Mouse (Mus musculus) Patski (cell line): ENCODE measurements around the gene 3110082I17Rik. TPM values are rescaled to one million over a fixed set of nuclear protein-coding genes. Genes with fewer than 3 reads are reported as not detected.

Source experiments
- ATAC-seq: fragments of 100-300 bp; one replicate; pipeline ENCODE4 v1.8.0; 2021
- CTCF ChIA-PET: fragments of 350-600 bp; sonication (Branson Sonifier 250); formaldehyde crosslinking; loops from one replicate; lab custom pipeline; 2022; ENCODE audit warnings: inconsistent platforms; lab: Charles Lee
- POLR2A ChIA-PET: fragments of 350-600 bp; sonication (Branson Sonifier 250); formaldehyde crosslinking; loops from one replicate; lab custom pipeline; 2022; ENCODE audit warnings: antibody characterized with exemption, inconsistent platforms; lab: Charles Lee
- DNase-seq: peaks from one replicate; pipeline ENCODE4 v3.0.0-alpha.2; 2011; ENCODE audit warnings: low read depth, low spot score
- H3K27me3 ChIP-seq: fragments of 371-371 bp; one replicate; pipeline ENCODE4 v1.5.1; 2021
- CTCF ChIP-seq: fragments of 100-300 bp; IDR thresholded peaks from one replicate; pipeline ENCODE4 v1.5.1; 2021
- in situ Hi-C: fragments of 300-500 bp; cut with MboI; formaldehyde crosslinking; loops from 3 replicates; pipeline ENCODE4 v1.11.1; 2018; ENCODE audit warnings: low pct_unique_long_range_greater_than_20kb, mixed read lengths
- polyA plus RNA-seq: library from polyadenylated mRNA; unstranded; gene quantifications from one replicate; pipeline ENCODE4 v1.2.3, GENCODE M21; 2021

The 3110082I17Rik gene
- polyA plus RNA-seq, 1 experiment from 2014 or later: 19.1 TPM

GRCm38 (mm10) chr5:139484185-139484814 is 24.0 kb upstream of the 3110082I17Rik start, which contains the start of gene Zfand2a:
Gene Zfand2a, minus strand, starts transcription at chr5:139484549.
- peak; percentile 97 for DNase-seq
- ChIA-PET POLR2A (interaction anchor here (1.0 kb wide), 1 partner anchor 11 kb away, joined by 4 read pairs; no protein-coding TSS in a partner anchor), CTCF (interaction anchor here (0.8 to 2.0 kb wide), 8 partner anchors 10 to 120 kb away, joined by 3 to 6 read pairs (median 3); no protein-coding TSS in a partner anchor)
- H3K27me3 ChIP-seq: no peaks in the 10 kb centered on the region
- no peak for TF ChIP-seq CTCF
- peak; percentile 83 for ATAC-seq
- in situ Hi-C loops: no loop called here

DNA sequence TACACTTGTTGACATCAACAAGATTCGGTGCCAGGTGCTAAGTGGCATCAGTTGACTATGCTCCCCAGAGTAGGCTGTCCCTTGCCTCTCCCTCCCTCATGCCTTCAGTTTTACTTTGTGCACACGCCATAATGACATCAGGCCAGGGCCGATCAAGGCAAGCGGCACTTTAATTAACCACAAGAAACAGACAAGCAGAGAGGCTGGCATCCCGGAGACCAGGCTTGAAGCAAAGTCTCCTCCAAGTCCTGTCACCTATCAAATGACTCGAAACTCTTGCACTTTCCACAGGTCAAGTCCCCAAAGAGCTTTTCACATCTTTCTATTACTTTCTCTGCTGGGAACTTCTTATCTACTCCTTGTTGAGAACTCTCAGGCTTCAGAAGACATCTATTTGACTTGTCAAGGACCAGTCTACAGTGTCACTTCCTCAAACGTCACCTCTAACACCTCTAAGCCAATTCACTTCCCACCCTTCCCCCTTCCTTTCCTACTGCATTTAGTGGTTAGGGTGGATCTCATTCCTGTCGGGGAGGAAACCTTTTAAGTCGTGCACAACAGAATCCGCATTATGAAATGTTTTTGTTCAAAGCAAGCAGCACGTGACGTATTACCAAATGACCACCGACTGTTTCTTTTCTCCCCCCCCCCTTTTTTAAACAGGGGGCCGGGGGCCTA is 23.0 kb upstream of the 3110082I17Rik start:
- ChIA-PET CTCF (interaction anchor here (0.8 to 2.6 kb wide), 7 partner anchors 13 to 119 kb away, joined by 3 to 7 read pairs (median 4); no protein-coding TSS in a partner anchor), POLR2A (interaction anchor here (1.0 kb wide), 1 partner anchor 10 kb away, joined by 4 read pairs; no protein-coding TSS in a partner anchor)
- H3K27me3 ChIP-seq: no peaks in the 10 kb centered on the region
- no peak for TF ChIP-seq CTCF
- ATAC-seq (no peak), DNase-seq (no peak)
- in situ Hi-C loops: no loop called here

- ATAC-seq (no peak), DNase-seq (no peak)
- H3K27me3 ChIP-seq: no peaks in the 10 kb centered on the region
- in situ Hi-C loops: no loop called here
- no peak for TF ChIP-seq CTCF
- ChIA-PET POLR2A (interaction anchor here (1.4 to 2.6 kb wide), 2 partner anchors 8 to 20 kb away, joined by 3 to 6 read pairs; partner anchors contain the start of gene 3110082I17Rik), CTCF (interaction anchor here (1.1 to 2.6 kb wide), 2 partner anchors 11 to 25 kb away, joined by 3 to 7 read pairs; no protein-coding TSS in a partner anchor)
These were observed 20.1 kb upstream of the 3110082I17Rik start for GRCm38 (mm10) chr5:139480406-139480805.

DNA sequence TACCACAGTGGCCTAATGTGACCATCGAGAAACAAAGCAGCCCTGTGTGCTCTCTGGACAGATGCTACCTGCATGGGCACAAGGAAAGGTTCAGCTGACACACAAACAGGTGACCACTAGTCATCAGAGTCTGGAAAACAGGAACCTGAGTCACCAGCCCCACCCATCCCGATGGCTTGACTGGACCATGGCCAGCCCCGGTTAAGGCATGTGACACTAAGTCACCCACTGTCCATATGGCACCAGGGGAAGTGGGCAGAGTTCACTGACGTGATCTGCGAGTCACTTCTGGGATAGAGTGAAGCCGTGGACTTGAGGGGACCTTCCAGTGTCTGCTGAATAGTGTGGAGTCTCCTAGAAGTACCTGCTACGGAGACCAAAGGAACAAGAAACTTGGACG is 18.8 kb upstream of the 3110082I17Rik start:
- DNase-seq: no peak
- ATAC-seq: peak; percentile 47
- no peak for TF ChIP-seq CTCF
- CTCF ChIA-PET: interaction anchor here (1.0 kb wide), 1 partner anchor 26 kb away, joined by 3 read pairs; no protein-coding TSS in a partner anchor
- POLR2A ChIA-PET: no interaction called here
- H3K27me3 ChIP-seq: no peaks in the 10 kb centered on the region
- in situ Hi-C loops: no loop called here

DNA sequence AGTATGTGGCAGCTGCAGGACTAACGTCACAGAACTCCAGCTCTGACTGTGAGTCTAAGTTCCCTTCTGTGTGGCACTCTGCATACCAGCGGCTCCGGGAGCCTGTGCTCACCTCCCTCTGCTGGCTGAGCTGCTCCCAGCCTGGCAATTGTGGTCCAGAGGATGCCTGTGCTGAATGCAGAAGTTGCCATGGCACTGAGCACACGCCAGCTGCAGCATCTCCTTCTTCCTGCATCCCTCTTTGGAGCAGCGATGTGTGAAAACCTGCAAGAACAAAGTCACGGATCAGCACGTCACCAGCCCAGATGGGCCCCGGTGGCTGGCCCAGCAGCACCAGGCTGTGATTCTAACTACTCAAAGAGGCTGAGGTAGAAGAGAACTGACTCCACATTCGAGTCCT is 14.4 kb upstream of the 3110082I17Rik start:
- in situ Hi-C loops: no loop called here
- TF ChIP-seq CTCF: no peak
- ChIA-PET CTCF (interaction anchor here (1.3 kb wide), 1 partner anchor 10 kb away, joined by 3 read pairs; no protein-coding TSS in a partner anchor), POLR2A (no interaction called here)
- no peaks in the 10 kb centered on the region for H3K27me3 ChIP-seq
- no peak for DNase-seq
- ATAC-seq: no peak

DNA sequence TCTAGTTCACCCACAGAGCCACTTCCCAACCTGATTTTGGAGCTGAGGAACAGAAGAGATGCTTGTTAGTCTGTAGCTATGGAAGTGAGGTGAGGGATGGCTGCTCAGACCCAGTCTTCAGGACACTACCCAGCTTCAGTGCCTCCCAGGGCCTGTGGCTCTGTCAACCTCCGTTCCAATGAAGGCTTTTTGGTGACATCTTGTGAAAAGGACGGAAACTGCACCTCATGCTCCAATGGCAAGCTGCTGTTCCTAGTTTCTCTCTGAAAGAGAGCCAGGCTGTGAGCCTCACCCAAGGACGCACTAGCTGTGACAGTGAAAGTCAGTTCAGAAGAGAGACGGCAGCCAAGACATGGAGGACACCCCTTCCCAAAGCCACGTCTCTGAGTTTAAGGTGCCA is 7.7 kb upstream of the 3110082I17Rik start:
- ChIA-PET POLR2A (interaction anchor here (1.5 kb wide), 1 partner anchor 9 kb away, joined by 3 read pairs; no protein-coding TSS in a partner anchor), CTCF (interaction anchor here (1.2 to 2.0 kb wide), 2 partner anchors 17 to 70 kb away, joined by 3 to 5 read pairs; no protein-coding TSS in a partner anchor)
- TF ChIP-seq CTCF: no peak
- no peak for ATAC-seq
- in situ Hi-C loops: loop anchor here (5.0 kb wide), 1 partner anchor 106 kb away; no protein-coding TSS in a partner anchor
- no peak for DNase-seq
- H3K27me3 ChIP-seq: no peaks in the 10 kb centered on the region

GRCm38 (mm10) chr5:139466801-139467200 is 6.5 kb upstream of the 3110082I17Rik start:
- POLR2A ChIA-PET: interaction anchor here (1.5 kb wide), 1 partner anchor 10 kb away, joined by 3 read pairs; no protein-coding TSS in a partner anchor
- no peaks in the 10 kb centered on the region for H3K27me3 ChIP-seq
- DNase-seq (no peak), ATAC-seq (no peak)
- no peak for TF ChIP-seq CTCF
- CTCF ChIA-PET: no interaction called here
- in situ Hi-C loops: loop anchor here (5.0 kb wide), 1 partner anchor 104 kb away; no protein-coding TSS in a partner anchor

DNA sequence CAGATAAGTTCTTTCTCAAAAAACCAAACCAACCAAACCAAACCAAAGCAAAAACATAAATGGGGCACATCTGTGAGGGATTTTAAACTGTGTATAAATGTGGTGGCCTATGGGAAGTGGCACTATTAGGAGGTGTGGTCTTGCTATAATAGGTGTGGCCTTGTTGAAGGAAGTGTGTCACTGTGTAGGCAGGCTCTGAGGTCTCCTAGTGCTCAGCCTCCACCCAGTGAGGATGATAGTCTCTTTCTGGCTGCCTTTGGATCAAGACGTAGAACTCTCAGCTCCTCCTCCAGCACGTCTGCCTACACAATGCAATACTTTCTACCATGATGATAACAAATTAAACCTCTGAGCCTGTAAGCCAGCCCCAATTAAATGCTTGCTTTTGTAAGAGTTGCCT is 6.0 kb upstream of the 3110082I17Rik start:
- no peak for ATAC-seq
- no peak for DNase-seq
- ChIA-PET CTCF (no interaction called here), POLR2A (no interaction called here)
- no peaks in the 10 kb centered on the region for H3K27me3 ChIP-seq
- no peak for TF ChIP-seq CTCF
- in situ Hi-C loops: loop anchor here (5.0 kb wide), 1 partner anchor 104 kb away; no protein-coding TSS in a partner anchor

DNA sequence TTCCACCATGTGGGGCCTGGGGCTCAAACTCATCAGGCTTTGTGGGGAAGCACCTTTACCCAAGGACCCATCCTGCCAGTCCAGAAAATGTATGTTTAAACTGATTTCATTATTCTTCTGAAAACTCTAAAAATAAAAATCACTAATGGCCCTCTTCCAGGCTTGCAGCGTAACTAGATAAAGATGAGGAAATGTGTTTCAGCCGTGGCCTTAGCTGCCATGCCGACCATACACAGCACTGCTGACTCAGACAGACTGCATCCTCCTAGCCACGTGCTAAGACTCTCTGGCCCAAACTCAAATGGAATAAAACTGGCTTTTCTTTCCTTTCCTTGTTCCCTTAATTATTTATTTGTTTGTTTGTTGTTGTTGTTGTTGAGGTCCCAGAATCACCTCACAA is 4.5 kb upstream of the 3110082I17Rik start:
- ChIA-PET CTCF (interaction anchor here (0.9 to 1.6 kb wide), 2 partner anchors 9 to 12 kb away, joined by 3 read pairs; no protein-coding TSS in a partner anchor), POLR2A (no interaction called here)
- DNase-seq (no peak), ATAC-seq (no peak)
- in situ Hi-C loops: loop anchor here (5.0 kb wide), 1 partner anchor 103 kb away; no protein-coding TSS in a partner anchor
- H3K27me3 ChIP-seq: no peaks in the 10 kb centered on the region
- no peak for TF ChIP-seq CTCF

DNA sequence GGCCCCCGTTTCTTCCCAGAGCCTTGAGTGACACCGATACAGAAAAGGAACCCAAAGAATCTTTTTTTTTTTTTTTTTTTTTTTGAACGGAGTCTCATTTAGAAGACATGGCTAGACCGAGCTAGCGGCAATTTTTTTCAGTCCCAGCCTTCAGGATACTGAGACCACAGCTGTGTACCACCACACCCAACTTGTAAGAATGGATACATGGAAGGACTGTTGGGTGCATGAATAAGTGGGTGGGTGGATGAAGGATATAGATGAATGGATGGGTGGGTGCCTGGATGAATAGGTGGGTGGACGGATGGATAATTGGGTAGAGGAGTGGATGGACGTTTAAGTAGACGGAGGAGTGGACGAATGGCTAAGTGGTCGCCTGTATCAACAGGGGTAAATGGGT is 389 bp downstream of the 3110082I17Rik start:
- DNase-seq (no peak), ATAC-seq (no peak)
- no peaks in the 10 kb centered on the region for H3K27me3 ChIP-seq
- ChIA-PET CTCF (interaction anchor here (1.6 to 2.1 kb wide), 4 partner anchors 10 to 62 kb away, joined by 3 to 7 read pairs (median 6); no protein-coding TSS in a partner anchor), POLR2A (interaction anchor here (0.7 to 2.3 kb wide), 3 partner anchors 22 to 175 kb away, joined by 5 to 7 read pairs (median 6); no protein-coding TSS in a partner anchor)
- in situ Hi-C loops: no loop called here
- TF ChIP-seq CTCF: no peak
